Mouse (Mus musculus) limb, embryonic 14.5 days (tissue): Measurements from ENCODE around the gene Gpr87. TPM values are rescaled to one million over a fixed set of nuclear protein-coding genes. Genes with fewer than 3 reads are reported as not detected.

Experiments
- ATAC-seq: fragments of 200-750 bp; cut with Nextera tagmentation; 2 replicates; pipeline ENCODE4 v1.8.0; 2017; ENCODE audit warnings: low read depth, moderate number of reproducible peaks, moderate TSS enrichment; ENCODE audit not compliant: low FRiP score
- DNase-seq: peaks from one replicate; pipeline ENCODE4 v3.0.0-alpha.2; 2015; ENCODE audit warnings: low spot score
- H3K27ac ChIP-seq: fragments of 300-500 bp; sonication (generic); replicated peaks from 2 replicates; pipeline ENCODE4 v1.5.1; 2014; ENCODE audit warnings: low read depth, mild to moderate bottlenecking, low read length, moderate library complexity, mixed read lengths
- H3K27me3 ChIP-seq: fragments of 300-500 bp; sonication (generic); 2 replicates; pipeline ENCODE4 v1.6.1; 2014; ENCODE audit warnings: low read length, mixed read lengths; ENCODE audit not compliant: control insufficient read depth, insufficient read depth
- H3K36me3 ChIP-seq: fragments of 300-500 bp; sonication (generic); 2 replicates; pipeline ENCODE4 v1.6.1; 2014; ENCODE audit warnings: mild to moderate bottlenecking, low read length, moderate library complexity, mixed read lengths; ENCODE audit not compliant: control insufficient read depth, insufficient read depth
- H3K4me1 ChIP-seq: fragments of 300-500 bp; sonication (generic); 2 replicates; pipeline ENCODE4 v1.6.1; 2014; ENCODE audit warnings: antibody characterized with exemption, low read length, mixed read lengths; ENCODE audit not compliant: control insufficient read depth, insufficient read depth
- H3K4me2 ChIP-seq: fragments of 300-500 bp; sonication (generic); replicated peaks from 2 replicates; pipeline ENCODE4 v1.6.1; 2014; ENCODE audit warnings: low read depth, mild to moderate bottlenecking, low read length, moderate library complexity; ENCODE audit not compliant: severe bottlenecking
- H3K4me3 ChIP-seq: fragments of 300-500 bp; sonication (generic); replicated peaks from 2 replicates; pipeline ENCODE4 v1.5.1; 2014; ENCODE audit warnings: low read length
- H3K9ac ChIP-seq: fragments of 300-500 bp; sonication (generic); 2 replicates; pipeline ENCODE4 v1.6.1; 2014; ENCODE audit warnings: mild to moderate bottlenecking, low read depth, low read length, moderate library complexity; ENCODE audit not compliant: severe bottlenecking
- H3K9me3 ChIP-seq: fragments of 300-500 bp; sonication (generic); 2 replicates; pipeline ENCODE4 v1.6.1; 2016; ENCODE audit warnings: low read length; ENCODE audit not compliant: control insufficient read depth
- POLR2A ChIP-seq: fragments of 200-500 bp; IDR thresholded peaks from 2 replicates; pipeline ENCODE4 v1.8.0; 2012; ENCODE audit warnings: inconsistent platforms, mild to moderate bottlenecking, moderate library complexity, borderline replicate concordance; ENCODE audit not compliant: insufficient read depth, insufficient read length; ENCODE audit errors: extremely low read depth
- WGBS: fragments of 180-500 bp; shearing (Covaris S2); extraction: QIAGEN DNeasy Blood & Tissue Kit; methylation state at CpG from one replicate; pipeline ENCODE4 v1.1.7; 2014; 5-methylcytosine and 5-hydroxymethylcytosine counted together
- polyA plus RNA-seq, 2 experiments: library from polyadenylated mRNA; depleted of rRNA in 1 of 2; stranded (reverse) in 1 of 2; unstranded in 1 of 2; fragments of >200 nt; fragmentation: Nextera tagmentation in 1 of 2; extraction: Ambion mirVana in 1 of 2; gene quantifications; 2 replicates each; pipeline versions ENCODE4 v1.2.1 to v1.2.3; 2012 to 2014

Gpr87 gene
- polyA plus RNA-seq, 2 experiments, result 6.3 to 20.4 TPM

- Histone ChIP-seq H3K4me2 (no peak overlapping the region), H3K9me3 (no peaks in the 10 kb centered on the region), H3K4me3 (no peak overlapping the region), H3K27ac (no peak overlapping the region), H3K4me1 (no peaks in the 10 kb centered on the region), H3K27me3 (no peaks in the 10 kb centered on the region), H3K9ac (no peak overlapping the region), H3K36me3 (no peaks in the 10 kb centered on the region)
- WGBS, result 88% methylated on average over 1 of the region's 1 CpGs
- DNase-seq, result no peak
- no peak for ATAC-seq
- no peak for TF ChIP-seq POLR2A
Measured at GRCm38 (mm10) chr3:59160465-59160864, 34.4 kb downstream of the Gpr87 start.

- no peak for TF ChIP-seq POLR2A
- Histone ChIP-seq H3K9me3 (no peaks in the 10 kb centered on the region), H3K27me3 (no peaks in the 10 kb centered on the region), H3K4me3 (no peak overlapping the region), H3K27ac (no peak overlapping the region), H3K36me3 (no peaks in the 10 kb centered on the region), H3K4me1 (no peaks in the 10 kb centered on the region), H3K4me2 (no peak overlapping the region), H3K9ac (no peak overlapping the region)
- 97% methylated on average over 5 of the region's 5 CpGs for WGBS
- DNase-seq (no peak), ATAC-seq (no peak)
Measured at GRCm38 (mm10) chr3:59157048-59157447, 37.9 kb downstream of the Gpr87 start.

- Histone ChIP-seq H3K4me2 (no peak overlapping the region), H3K4me1 (no peaks in the 10 kb centered on the region), H3K27me3 (no peaks in the 10 kb centered on the region), H3K9ac (no peak overlapping the region), H3K36me3 (no peaks in the 10 kb centered on the region), H3K4me3 (no peak overlapping the region), H3K9me3 (no peaks in the 10 kb centered on the region), H3K27ac (no peak overlapping the region)
- DNase-seq, result no peak
- ATAC-seq, result no peak
- TF ChIP-seq POLR2A, result no peak
- WGBS, result 93% methylated on average over 6 of the region's 6 CpGs
Measured at GRCm38 (mm10) chr3:59155404-59155803, 39.5 kb downstream of the Gpr87 start.

GRCm38 (mm10) chr3:59154888-59155287 lies 40.0 kb downstream of the Gpr87 start:
- H3K9me3 ChIP-seq, result no peaks in the 10 kb centered on the region
- no peak overlapping the region for H3K9ac ChIP-seq
- H3K27ac ChIP-seq, result no peak overlapping the region
- H3K4me2 ChIP-seq, result no peak overlapping the region
- ATAC-seq (no peak), DNase-seq (no peak)
- H3K36me3 ChIP-seq, result no peaks in the 10 kb centered on the region
- H3K4me3 ChIP-seq, result no peak overlapping the region
- H3K27me3 ChIP-seq, result no peaks in the 10 kb centered on the region
- no peaks in the 10 kb centered on the region for H3K4me1 ChIP-seq
- WGBS, result 40% methylated on average over 2 of the region's 2 CpGs
- no peak for TF ChIP-seq POLR2A

- no peaks in the 10 kb centered on the region for H3K27me3 ChIP-seq
- no peak for TF ChIP-seq POLR2A
- H3K4me2 ChIP-seq, result no peak within 1 kb of the TSS
- H3K36me3 ChIP-seq, result no peaks in the 10 kb centered on the region
- DNase-seq (no peak), ATAC-seq (no peak)
- no peaks in the 10 kb centered on the region for H3K9me3 ChIP-seq
- H3K27ac ChIP-seq, result no peak within 1 kb of the TSS
- no peaks in the 10 kb centered on the region for H3K4me1 ChIP-seq
- H3K4me3 ChIP-seq, result no peak within 1 kb of the TSS
- no peak within 1 kb of the TSS for H3K9ac ChIP-seq
- WGBS, result 85% methylated on average over 5 of the region's 5 CpGs
Measured at GRCm38 (mm10) chr3:59153424-59153823, 41.5 kb downstream of the Gpr87 start, which contains the start of gene P2ry14. P2ry14 (minus strand) TSS chr3:59153618.

GRCm38 (mm10) chr3:59150624-59151023 lies 44.3 kb downstream of the Gpr87 start:
- H3K9me3 ChIP-seq, result no peaks in the 10 kb centered on the region
- WGBS, result 89% methylated on average over 2 of the region's 2 CpGs
- ATAC-seq, result no peak
- no peak overlapping the region for H3K4me2 ChIP-seq
- no peaks in the 10 kb centered on the region for H3K36me3 ChIP-seq
- no peak overlapping the region for H3K4me3 ChIP-seq
- no peak overlapping the region for H3K9ac ChIP-seq
- H3K27ac ChIP-seq, result no peak overlapping the region
- DNase-seq, result no peak
- no peaks in the 10 kb centered on the region for H3K4me1 ChIP-seq
- H3K27me3 ChIP-seq, result no peaks in the 10 kb centered on the region
- no peak for TF ChIP-seq POLR2A
